Mouse (Mus musculus) kidney, postnatal 0 days (tissue): Measurements from ENCODE around the gene Gpank1. TPM values are rescaled to one million over a fixed set of nuclear protein-coding genes. Genes with fewer than 3 reads are reported as not detected.

Experiments
- ATAC-seq: fragments of 200-750 bp; cut with Nextera tagmentation; replicated peaks from 2 replicates; pipeline ENCODE4 v1.8.0; 2017; ENCODE audit warnings: low read depth, moderate number of reproducible peaks, moderate TSS enrichment, moderate library complexity; ENCODE audit not compliant: low FRiP score
- DNase-seq: peaks from one replicate; pipeline ENCODE4 v3.0.0-alpha.2; 2016; ENCODE audit warnings: low spot score
- H3K27ac ChIP-seq: fragments of 300-500 bp; sonication (generic); 2 replicates; pipeline ENCODE4 v1.5.1; 2014; ENCODE audit warnings: mild to moderate bottlenecking
- H3K27me3 ChIP-seq: fragments of 300-500 bp; sonication (generic); 2 replicates; pipeline ENCODE4 v1.6.1; 2014; ENCODE audit warnings: low read length, mixed read lengths; ENCODE audit not compliant: insufficient read depth
- H3K36me3 ChIP-seq: fragments of 300-500 bp; sonication (generic); 2 replicates; pipeline ENCODE4 v1.6.1; 2014; ENCODE audit warnings: low read length, mixed read lengths; ENCODE audit not compliant: insufficient read depth
- H3K4me1 ChIP-seq: fragments of 300-500 bp; sonication (generic); replicated peaks from 2 replicates; pipeline ENCODE4 v1.6.1; 2014; ENCODE audit warnings: antibody characterized with exemption, low read length, mixed read lengths; ENCODE audit not compliant: insufficient read depth
- H3K4me2 ChIP-seq: fragments of 300-500 bp; sonication (generic); 2 replicates; pipeline ENCODE4 v1.6.1; 2014; ENCODE audit warnings: mild to moderate bottlenecking, low read length, moderate library complexity, mixed read lengths
- H3K4me3 ChIP-seq: fragments of 300-500 bp; sonication (generic); replicated peaks from 2 replicates; pipeline ENCODE4 v1.5.1; 2014; ENCODE audit warnings: low read depth, low read length
- H3K9ac ChIP-seq: fragments of 300-500 bp; sonication (generic); 2 replicates; pipeline ENCODE4 v1.6.1; 2014; ENCODE audit warnings: low read depth, low read length
- H3K9me3 ChIP-seq: fragments of 300-500 bp; sonication (generic); replicated peaks from 2 replicates; pipeline ENCODE4 v1.6.1; 2016; ENCODE audit warnings: low read length, inconsistent platforms, mixed read lengths
- CTCF ChIP-seq: IDR thresholded peaks from 2 replicates; pipeline ENCODE4 v1.5.1; 2016; ENCODE audit warnings: antibody characterized with exemption, low read depth, mild to moderate bottlenecking, moderate library complexity
- WGBS: fragments of 180-500 bp; shearing (Covaris S2); extraction: QIAGEN DNeasy Blood & Tissue Kit; methylation state at CpG from one replicate; pipeline ENCODE4 v1.1.7; 2014; 5-methylcytosine and 5-hydroxymethylcytosine counted together
- polyA plus RNA-seq: library from polyadenylated mRNA; unstranded; fragments of >200 nt; fragmentation: Nextera tagmentation; extraction: Ambion mirVana; gene quantifications from 2 replicates; pipeline ENCODE4 v1.2.1, GENCODE M21; 2015

The Gpank1 gene
- polyA plus RNA-seq, 1 experiment from 2014 or later: 15.2 TPM

GRCm38 (mm10) chr17:35133517-35133916 is 12.3 kb downstream of the Gpank1 start:
- DNase-seq: no peak
- no peak overlapping the region for H3K4me2 ChIP-seq
- no peak for TF ChIP-seq CTCF
- H3K27me3 ChIP-seq: no peaks in the 10 kb centered on the region
- peaks cover 9% of the 10 kb centered on the region for H3K4me1 ChIP-seq
- H3K36me3 ChIP-seq: peaks cover 10% of the 10 kb centered on the region; the same call in 1 of the 2 replicates
- H3K4me3 ChIP-seq: no peak overlapping the region
- WGBS: 97% methylated on average over 7 of the region's 7 CpGs
- ATAC-seq: no peak
- H3K9ac ChIP-seq: no peak overlapping the region
- no peak overlapping the region for H3K27ac ChIP-seq
- H3K9me3 ChIP-seq: no peaks in the 10 kb centered on the region

- DNase-seq (peak; percentile 98), ATAC-seq (peak; percentile 88)
- Histone ChIP-seq H3K4me3 (peak within 1 kb of the TSS; percentile 76), H3K27me3 (no peaks in the 10 kb centered on the region), H3K4me1 (peaks cover 9% of the 10 kb centered on the region), H3K27ac (peak within 1 kb of the TSS; percentile 90), H3K36me3 (peaks cover 21% of the 10 kb centered on the region; the same call in 1 of the 2 replicates), H3K9ac (peak within 1 kb of the TSS; percentile 71), H3K9me3 (no peaks in the 10 kb centered on the region), H3K4me2 (peak within 1 kb of the TSS; percentile 80)
- peak; percentile 9; the same call in 1 of the 2 replicates for TF ChIP-seq CTCF
- WGBS: under 1% methylated on average over 64 of the region's 66 CpGs
Measured at GRCm38 (mm10) chr17:35134801-35135590, 13.7 kb downstream of the Gpank1 start, which contains the start of gene Bag6. Gene Bag6 (plus strand): TSS chr17:35135178.

- peak overlapping the region; percentile 71 for H3K9ac ChIP-seq
- peaks cover 26% of the 10 kb centered on the region for H3K36me3 ChIP-seq
- DNase-seq (peak; percentile 81), ATAC-seq (peak; percentile 64)
- H3K27ac ChIP-seq: peak overlapping the region; percentile 90
- no peaks in the 10 kb centered on the region for H3K27me3 ChIP-seq
- TF ChIP-seq CTCF: no peak
- WGBS: under 1% methylated on average over 43 of the region's 43 CpGs
- no peaks in the 10 kb centered on the region for H3K9me3 ChIP-seq
- peaks cover 9% of the 10 kb centered on the region for H3K4me1 ChIP-seq
- peak overlapping the region; percentile 80 for H3K4me2 ChIP-seq
- H3K4me3 ChIP-seq: peak overlapping the region; percentile 76
Measured at GRCm38 (mm10) chr17:35135591-35136320, 14.5 kb downstream of the Gpank1 start.

GRCm38 (mm10) chr17:35139269-35139668 is 18.0 kb downstream of the Gpank1 start:
- peaks cover 58% of the 10 kb centered on the region for H3K36me3 ChIP-seq
- H3K4me2 ChIP-seq: no peak overlapping the region
- no peak overlapping the region for H3K9ac ChIP-seq
- WGBS: 98% methylated on average over 3 of the region's 3 CpGs
- no peak overlapping the region for H3K4me3 ChIP-seq
- TF ChIP-seq CTCF: no peak
- H3K4me1 ChIP-seq: peaks cover 9% of the 10 kb centered on the region
- no peak for ATAC-seq
- H3K27ac ChIP-seq: no peak overlapping the region
- no peak for DNase-seq
- H3K27me3 ChIP-seq: no peaks in the 10 kb centered on the region
- H3K9me3 ChIP-seq: no peaks in the 10 kb centered on the region

DNA sequence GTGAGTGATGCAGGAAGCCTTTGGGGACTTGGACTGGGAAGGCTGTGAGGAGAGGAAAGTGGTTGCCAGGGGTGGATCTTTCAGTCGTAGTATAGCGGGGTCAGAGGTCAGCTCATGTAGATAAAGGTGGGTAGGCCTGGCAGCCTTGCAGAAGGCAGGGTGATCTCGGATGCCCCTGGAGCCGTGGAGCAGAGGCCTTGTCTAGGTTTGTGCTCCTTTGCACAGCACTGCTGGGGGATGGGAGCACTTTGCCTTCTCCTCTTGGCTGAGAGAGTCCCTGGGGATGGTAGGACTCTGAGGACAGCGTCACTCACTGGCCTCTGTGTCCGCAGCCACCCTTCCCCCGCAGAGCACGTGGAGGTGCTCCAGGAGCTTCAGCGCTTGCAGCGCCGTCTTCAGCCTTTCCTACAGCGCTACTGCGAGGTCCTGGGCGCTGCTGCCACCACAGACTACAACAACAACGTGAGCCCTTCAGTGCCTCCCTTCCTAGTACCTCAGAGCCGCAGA is 19.3 kb downstream of the Gpank1 start:
- H3K9ac ChIP-seq: no peak overlapping the region
- H3K36me3 ChIP-seq: peaks cover 71% of the 10 kb centered on the region
- WGBS: 83% methylated on average over 16 of the region's 16 CpGs
- ATAC-seq (no peak), DNase-seq (no peak)
- no peak overlapping the region for H3K4me2 ChIP-seq
- H3K27me3 ChIP-seq: no peaks in the 10 kb centered on the region
- H3K4me3 ChIP-seq: no peak overlapping the region
- H3K27ac ChIP-seq: no peak overlapping the region
- no peaks in the 10 kb centered on the region for H3K9me3 ChIP-seq
- no peak for TF ChIP-seq CTCF
- H3K4me1 ChIP-seq: peaks cover 9% of the 10 kb centered on the region

DNA sequence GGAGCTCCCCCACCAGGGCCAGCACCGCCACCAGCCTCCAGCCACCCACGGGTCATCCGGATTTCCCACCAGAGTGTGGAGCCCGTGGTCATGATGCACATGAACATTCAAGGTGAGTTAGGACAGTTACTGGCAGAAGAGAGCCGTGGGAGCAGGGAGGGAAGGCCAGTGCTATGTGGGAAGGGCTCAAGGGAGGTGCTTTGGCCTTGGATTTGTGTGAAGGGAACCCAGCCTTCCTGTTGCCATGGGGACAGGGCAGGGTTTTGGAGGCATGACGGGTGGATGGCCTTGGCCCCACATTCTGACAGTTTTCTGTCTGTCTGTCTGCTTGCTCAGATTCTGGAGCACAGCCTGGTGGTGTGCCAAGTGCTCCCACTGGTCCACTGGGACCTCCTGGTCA is 20.7 kb downstream of the Gpank1 start:
- H3K36me3 ChIP-seq: peaks cover 82% of the 10 kb centered on the region
- no peaks in the 10 kb centered on the region for H3K27me3 ChIP-seq
- WGBS: 87% methylated on average over 6 of the region's 6 CpGs
- no peak overlapping the region for H3K9ac ChIP-seq
- no peak overlapping the region for H3K4me3 ChIP-seq
- DNase-seq: no peak
- no peaks in the 10 kb centered on the region for H3K9me3 ChIP-seq
- TF ChIP-seq CTCF: no peak
- ATAC-seq: no peak
- H3K27ac ChIP-seq: no peak overlapping the region
- H3K4me2 ChIP-seq: no peak overlapping the region
- H3K4me1 ChIP-seq: peaks cover under 1% of the 10 kb centered on the region; the same call in 1 of the 2 replicates
